Mouse (Mus musculus) testis, adult 2 months (tissue): Measurements from ENCODE around the gene Araf.

Experiments used
- CTCF ChIP-seq: fragments of 200-500 bp; IDR thresholded peaks from 2 replicates; pipeline ENCODE4 v1.5.1; 2012; ENCODE audit warnings: low read depth, mild to moderate bottlenecking, inconsistent platforms, low read length, moderate library complexity; ENCODE audit not compliant: control insufficient read depth, insufficient read depth, insufficient replicate concordance
- POLR2A ChIP-seq: fragments of 200-500 bp; IDR thresholded peaks from 2 replicates; pipeline ENCODE4 v1.6.1; 2012; ENCODE audit warnings: low read depth, mild to moderate bottlenecking, inconsistent platforms, low read length, moderate library complexity; ENCODE audit not compliant: control insufficient read depth

- TF ChIP-seq POLR2A = no peak
- TF ChIP-seq CTCF = peak; percentile 36; the same call in 1 of the 2 replicates
Measured at GRCm38 (mm10) chrX:20819708-20820426, 22.3 kb downstream of the Araf start.
